In the genomic region with DNA sequence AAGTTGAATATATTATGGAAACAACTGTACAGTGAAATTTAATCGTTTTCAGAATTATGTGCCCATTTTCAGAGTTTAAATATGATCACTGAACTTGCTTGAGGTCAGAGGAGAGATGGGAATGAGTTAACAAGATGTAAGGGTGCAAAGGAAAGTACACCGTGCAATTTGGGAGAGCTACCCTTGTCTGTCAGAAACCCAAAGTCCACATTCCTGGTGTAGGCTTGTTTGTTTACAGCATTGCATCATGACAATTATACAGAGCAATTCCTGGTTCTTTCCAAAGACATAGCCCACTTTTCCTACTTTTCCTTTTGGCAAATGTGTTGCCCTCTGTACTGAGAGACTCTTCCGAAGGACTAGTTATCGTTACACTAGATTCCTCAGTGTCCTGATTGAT, we compare ENCODE assay signal across 19 mouse cellular contexts.
"Had no signal": no experiment of that assay in that cellular context is flagged by ENCODE, and none has a peak within 500 bp of the region (broad histone marks: within the 10 kb centered on the region; RNA-seq: fewer than 3 reads in every experiment).

No protein-coding gene starts in this region.

- H3K4me1 ChIP-seq: midbrain, embryonic 12.5 days; neural tube, embryonic 13.5 days; neural tube, embryonic 15.5 days had no signal

- DNase-seq: lung, adult 18-20 months; lung, embryonic 14.5 days; lung, postnatal 10 days; lung, postnatal 4 days; midbrain, embryonic 14.5 days; retina, postnatal 1 day; right cerebral cortex, adult 18-20 months; right cerebral cortex, postnatal 25 days; right cerebral cortex, postnatal 4 days; spleen, adult 18-20 months; thymus, adult 18-20 months; thymus, postnatal 14 days; thymus, postnatal 36 days had no signal

- H3K27me3 ChIP-seq: midbrain, embryonic 12.5 days; neural tube, embryonic 13.5 days; neural tube, embryonic 15.5 days had no signal

- H3K9ac ChIP-seq: lung, embryonic 14.5 days; midbrain, embryonic 12.5 days; neural tube, embryonic 13.5 days; neural tube, embryonic 15.5 days had no signal

- H3K9me3 ChIP-seq: midbrain, embryonic 10.5 days; midbrain, embryonic 12.5 days; neural tube, embryonic 13.5 days; neural tube, embryonic 15.5 days had no signal

- ATAC-seq: midbrain, embryonic 16.5 days had no signal

- H3K4me2 ChIP-seq: lung, embryonic 14.5 days; midbrain, embryonic 12.5 days; neural tube, embryonic 13.5 days; neural tube, embryonic 15.5 days had no signal

- H3K36me3 ChIP-seq: midbrain, embryonic 10.5 days; midbrain, embryonic 12.5 days; neural tube, embryonic 13.5 days; neural tube, embryonic 15.5 days had no signal

- H3K4me3 ChIP-seq: midbrain, embryonic 10.5 days; midbrain, embryonic 12.5 days; myocyte; neural tube, embryonic 13.5 days; neural tube, embryonic 15.5 days had no signal

- H3K27ac ChIP-seq: midbrain, embryonic 10.5 days; midbrain, embryonic 12.5 days; neural tube, embryonic 13.5 days; neural tube, embryonic 15.5 days had no signal
